Mouse (Mus musculus) left cerebral cortex, adult 11 months (tissue): Measurements from ENCODE around the gene Foxp1.

Source experiments
- DNase-seq: peaks from one replicate; pipeline ENCODE4 v3.0.0; 2022; ENCODE audit warnings: low spot score

Foxp1 gene

DNA sequence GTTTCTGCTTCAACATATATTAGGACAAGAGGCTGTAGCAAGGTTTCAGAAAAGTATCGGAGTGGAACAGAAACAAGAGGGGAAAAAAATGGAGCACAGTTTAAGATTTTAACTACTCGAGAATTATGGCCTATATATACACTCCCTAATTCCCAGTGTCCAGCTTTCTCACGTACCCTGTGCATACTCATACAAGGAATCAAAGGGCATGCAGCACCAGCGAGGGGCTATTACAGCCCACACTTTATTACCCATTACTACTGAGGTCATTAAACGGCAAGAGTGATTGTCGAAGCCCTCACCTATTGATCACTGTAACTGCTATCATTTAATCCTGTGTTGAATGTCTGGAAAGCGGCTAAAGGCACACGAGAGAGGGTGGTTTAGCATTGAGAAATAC lies 502.8 kb downstream of the Foxp1 start:
- DNase-seq = no peak

DNA sequence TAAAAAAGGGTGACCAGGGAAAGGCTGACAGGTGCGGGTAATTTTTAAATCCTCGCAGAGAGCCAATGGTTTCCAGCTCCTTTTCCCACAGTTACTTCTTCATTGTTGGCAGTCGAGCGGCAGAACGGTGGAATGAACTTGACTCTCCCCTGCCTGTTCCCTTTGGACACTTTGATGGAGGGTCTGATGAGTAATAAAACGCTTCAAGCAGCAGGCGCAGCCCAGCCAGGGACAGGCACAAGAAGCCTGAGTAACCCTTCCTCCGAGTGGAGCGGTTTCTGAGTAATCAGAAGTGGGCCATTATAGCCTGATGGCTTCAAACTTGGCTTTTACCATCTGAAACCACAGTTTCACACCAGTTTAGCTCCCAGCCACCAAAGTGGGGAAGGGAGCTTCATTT lies 503.3 kb downstream of the Foxp1 start:
- DNase-seq = no peak

GRCm38 (mm10) chr6:99013866-99014502 lies 508.5 kb downstream of the Foxp1 start:
- no peak for DNase-seq

GRCm38 (mm10) chr6:99013119-99013865 lies 509.2 kb downstream of the Foxp1 start:
- no peak for DNase-seq

GRCm38 (mm10) chr6:99011895-99012584 lies 510.5 kb downstream of the Foxp1 start:
- DNase-seq = no peak

DNA sequence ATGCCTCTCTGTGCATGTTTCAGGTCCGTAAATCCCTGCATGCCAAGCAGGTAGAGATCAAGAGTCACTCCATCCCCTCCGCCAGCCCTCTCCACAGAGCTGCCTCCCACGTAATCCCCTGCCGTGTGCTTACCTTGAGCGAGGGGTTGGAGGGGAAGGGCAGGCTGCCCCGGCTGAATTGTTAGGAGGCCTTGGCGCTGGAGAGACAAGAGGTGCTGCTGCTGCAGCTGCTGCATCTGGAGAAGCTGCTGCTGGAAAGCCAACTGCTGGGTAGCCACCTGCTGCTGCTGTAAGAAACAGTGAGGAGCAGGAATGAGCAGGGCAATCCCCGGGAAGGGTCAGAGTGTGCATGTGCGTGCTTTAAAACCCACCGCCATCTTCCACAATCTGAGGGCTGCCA lies 512.8 kb downstream of the Foxp1 start:
- no peak for DNase-seq

- no peak for DNase-seq
Measured at GRCm38 (mm10) chr6:99008565-99008964, 514.0 kb downstream of the Foxp1 start.

DNA sequence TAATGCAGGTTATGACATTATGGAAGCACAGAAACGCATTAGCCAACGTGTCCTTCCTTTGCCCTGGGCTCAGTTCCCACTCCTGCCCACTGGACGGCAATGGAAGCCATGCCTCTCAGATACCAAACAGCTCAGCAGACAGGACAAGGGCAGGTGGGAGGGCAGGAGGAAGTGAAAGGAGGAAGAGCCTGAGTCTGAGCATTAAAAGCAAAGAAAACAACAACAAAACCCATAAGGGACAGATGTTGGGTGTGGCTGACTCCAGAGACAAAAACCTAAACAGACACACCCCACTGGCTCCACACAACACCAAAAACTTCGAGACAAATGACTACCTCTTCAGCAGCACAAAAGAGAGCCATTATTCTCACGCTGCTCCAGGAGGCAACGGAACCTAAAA lies 515.0 kb downstream of the Foxp1 start:
- DNase-seq = no peak

- no peak for DNase-seq
Measured at GRCm38 (mm10) chr6:99004255-99004997, 518.1 kb downstream of the Foxp1 start.

DNA sequence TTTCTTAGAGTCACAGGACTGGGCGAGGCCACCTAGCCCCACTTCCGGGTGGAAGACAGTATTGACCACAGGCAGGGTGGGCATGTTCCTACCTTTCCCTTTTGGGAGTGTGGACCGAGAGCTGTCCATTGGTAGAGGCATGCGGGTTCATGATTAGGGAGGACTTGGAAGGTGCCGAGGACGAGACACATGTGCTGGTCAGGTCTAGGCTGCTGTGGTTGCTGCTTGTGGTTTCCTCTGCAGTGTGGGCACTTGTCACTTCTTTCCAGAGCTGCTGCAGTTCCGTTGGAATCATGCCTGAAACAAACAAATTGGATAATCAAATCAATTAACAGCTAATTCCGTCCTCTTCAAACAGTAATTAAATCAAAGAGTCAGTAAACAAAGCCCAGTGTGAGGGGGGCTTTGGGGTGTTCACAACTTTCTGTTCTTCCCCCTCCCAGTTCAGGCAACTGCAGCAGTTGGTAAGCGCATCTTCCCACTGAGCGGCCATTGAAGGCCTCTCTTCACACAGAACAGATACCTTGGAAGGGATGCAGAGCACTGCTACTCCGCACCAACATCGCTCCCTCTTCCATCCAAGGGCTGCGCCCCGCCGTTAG lies 519.3 kb downstream of the Foxp1 start:
- DNase-seq = no peak

DNA sequence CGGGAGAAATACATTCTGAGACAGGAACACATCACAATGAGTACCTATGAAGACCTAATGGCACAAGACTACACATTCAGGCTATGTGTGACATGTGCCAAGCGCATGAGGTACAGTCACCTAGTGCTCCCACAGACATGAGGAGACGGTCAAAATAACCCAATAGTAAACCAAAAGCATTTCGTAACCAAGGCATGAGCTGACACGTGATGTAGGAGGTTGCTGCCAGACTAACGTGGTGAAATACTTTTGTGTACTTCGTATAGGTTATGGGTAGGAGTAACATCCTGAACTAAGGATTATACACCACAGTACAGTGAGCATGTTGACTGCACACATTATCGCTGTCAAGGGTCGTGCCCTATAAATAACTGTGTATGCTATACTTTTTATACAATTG lies 520.9 kb downstream of the Foxp1 start:
- no peak for DNase-seq

DNA sequence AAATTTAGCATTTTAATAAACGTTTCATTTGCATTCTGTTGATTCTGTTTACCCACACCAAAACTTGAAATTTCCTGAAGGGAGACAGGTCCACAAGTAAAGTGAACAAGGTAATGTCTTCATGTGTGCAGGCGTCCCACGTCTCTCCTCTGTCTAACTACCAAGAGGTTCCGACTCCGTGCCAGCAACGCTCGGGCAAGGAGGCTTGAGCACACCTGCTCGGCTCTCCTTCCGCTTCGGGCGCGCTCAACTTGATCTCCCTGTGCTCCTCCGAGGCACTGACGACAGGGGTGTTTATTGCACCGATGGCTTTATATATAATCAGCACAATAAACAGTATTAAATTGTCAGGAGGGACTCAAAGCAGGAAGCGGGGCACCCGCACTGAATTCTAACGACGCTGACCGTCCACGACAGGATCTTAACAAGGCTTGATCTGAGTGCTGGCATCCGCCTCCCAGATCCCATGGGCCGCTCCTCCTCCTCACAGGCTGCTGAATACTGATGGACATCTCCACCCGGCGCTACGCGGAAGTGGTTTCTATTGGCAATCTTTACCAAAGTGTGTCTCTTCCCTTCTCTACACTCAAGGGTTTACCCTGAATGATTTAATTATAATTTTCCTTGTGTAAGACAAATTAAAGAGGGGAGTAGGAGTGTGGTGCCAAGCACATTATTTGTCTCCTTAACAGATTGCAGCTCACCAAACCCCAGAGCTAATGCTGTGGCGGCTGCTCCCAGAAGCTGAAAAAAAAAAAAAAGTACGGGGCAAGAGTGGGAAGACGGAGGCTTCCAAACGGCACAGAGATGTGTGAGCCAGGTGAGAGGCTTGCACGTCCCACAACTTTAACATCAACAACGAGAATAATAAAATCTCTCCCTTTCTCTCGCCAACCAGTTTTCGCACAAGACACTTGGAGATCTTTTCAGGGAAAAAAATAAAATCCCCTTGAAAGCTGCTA lies 523.3 kb downstream of the Foxp1 start:
- no peak for DNase-seq

DNA sequence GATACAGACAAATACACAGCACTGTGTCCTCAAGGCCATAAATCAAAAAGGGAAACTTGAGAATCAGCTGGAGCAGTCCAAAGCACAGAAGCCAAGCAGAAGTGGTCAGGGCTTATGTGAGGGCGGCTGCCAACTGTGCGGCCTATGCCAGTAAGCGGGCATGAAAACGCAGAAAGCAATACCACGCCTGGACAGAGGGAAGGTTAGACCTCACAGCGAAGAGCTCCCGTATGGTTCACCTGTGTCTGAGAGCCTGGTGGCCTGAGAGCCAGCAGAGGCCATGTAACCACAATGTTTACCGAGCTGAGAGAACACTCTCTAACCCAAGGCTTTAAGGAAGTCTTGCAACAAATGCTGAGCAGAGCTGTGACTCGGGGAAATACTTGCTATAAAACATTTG lies 524.8 kb downstream of the Foxp1 start:
- no peak for DNase-seq

DNA sequence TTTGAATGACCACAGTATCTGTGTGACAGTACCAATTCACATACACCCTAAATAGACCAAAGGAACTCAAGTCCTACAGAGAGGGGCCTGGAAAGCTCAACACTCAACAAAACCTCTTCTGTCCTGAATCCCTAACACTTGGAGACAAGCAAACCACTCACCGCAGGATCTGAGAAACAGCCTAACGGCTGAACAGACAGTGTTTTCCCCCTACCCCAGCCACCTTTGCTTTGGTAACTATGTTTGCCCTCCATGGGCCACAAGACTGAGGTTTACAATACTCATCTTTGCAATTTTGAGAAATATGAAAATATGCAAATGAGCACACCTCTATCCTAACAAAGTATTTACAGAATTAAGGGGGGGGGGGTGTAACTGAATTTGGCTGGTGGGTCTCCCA lies 525.7 kb downstream of the Foxp1 start:
- DNase-seq = no peak

- DNase-seq = no peak
Measured at GRCm38 (mm10) chr6:98996346-98996745, 526.2 kb downstream of the Foxp1 start.

GRCm38 (mm10) chr6:98995681-98996080 lies 526.8 kb downstream of the Foxp1 start:
- no peak for DNase-seq

- DNase-seq = no peak
Measured at GRCm38 (mm10) chr6:98994902-98995301, 527.6 kb downstream of the Foxp1 start.

DNA sequence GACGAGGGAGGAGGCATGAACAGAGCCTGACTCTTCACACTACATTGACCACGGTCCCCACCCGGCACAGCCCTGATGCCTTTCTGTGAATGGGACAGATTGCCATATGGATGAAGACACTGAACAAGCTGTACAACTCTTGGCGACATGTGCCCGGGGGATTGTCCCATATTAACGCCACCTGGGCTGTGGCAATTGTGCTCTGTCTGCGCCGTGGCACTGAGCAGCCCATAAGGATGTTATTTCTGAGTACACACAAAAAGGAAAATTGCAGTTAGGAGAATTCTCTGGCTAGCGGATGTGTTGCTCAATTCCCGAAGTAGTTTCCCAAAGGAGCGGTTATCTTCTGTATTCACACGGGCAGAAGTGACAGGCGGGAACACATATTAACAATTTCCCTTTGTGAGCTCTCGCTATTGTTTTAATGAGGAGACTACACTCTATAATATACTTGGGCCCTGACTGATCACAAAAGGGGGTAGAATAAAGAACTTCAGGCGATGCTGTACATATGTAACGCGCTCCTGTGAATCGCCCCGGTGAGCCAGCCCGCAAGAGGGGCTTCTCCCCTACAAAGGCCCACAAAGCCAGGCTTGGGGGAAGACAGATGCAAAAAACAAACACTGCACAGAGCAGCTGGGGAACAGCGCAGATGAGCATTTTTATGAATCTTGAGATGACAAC lies 528.3 kb downstream of the Foxp1 start:
- no peak for DNase-seq

GRCm38 (mm10) chr6:98993231-98993630 lies 529.3 kb downstream of the Foxp1 start:
- DNase-seq = no peak

DNA sequence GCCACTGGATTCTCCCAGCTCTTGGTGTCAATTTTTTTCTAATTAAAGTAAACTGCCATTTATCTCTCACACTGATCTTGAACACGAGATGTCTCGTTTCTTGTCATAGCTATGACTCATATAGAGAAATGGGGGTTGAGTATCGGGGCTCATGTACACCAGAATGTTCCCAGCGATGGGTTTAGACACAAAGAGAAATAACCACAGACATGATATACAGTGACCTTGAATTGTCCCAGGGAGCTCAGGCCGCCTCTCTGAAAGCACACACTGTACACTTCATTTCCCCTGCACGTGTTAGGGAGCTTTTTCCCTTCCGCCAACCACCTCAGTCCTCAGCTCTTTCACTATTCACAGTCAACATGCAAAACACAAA lies 529.8 kb downstream of the Foxp1 start:
- DNase-seq = no peak
